Mouse (Mus musculus): Measurements from ENCODE around the gene Wdr43. TPM values are rescaled to one million over a fixed set of nuclear protein-coding genes. Genes with fewer than 3 reads are reported as not detected.

The Wdr43 gene
- polyA plus RNA-seq, 1 experiment from 2014 or later: 67.4 TPM

DNA sequence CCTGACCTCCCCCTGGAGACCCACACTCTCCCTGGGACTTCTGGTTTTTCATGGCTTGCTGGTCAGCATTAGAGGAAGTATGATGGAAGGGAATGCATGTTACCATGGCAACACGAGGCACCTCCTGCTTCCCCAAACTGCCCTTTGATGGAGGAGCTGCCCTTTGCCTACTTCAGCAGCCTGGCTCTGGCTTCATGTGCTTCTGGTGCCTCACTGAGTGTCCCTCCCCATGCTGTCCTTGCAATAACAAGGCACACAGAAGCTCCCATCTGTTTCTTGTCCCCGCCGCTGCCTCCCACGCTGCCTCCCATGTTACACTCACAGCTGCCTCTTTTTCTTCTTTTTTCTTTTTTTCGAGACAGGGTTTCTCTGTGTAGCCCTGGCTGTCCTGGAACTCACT lies 77.6 kb downstream of the Wdr43 start:
- H3K4me1 ChIP-seq: peaks cover 19% of the 10 kb centered on the region
- ATAC-seq (ENCODE audit: low FRiP score): no peak
- no peak overlapping the region for H3K4me2 ChIP-seq (replicated peaks)
- no peaks in the 10 kb centered on the region for H3K27me3 ChIP-seq
- no peak overlapping the region for H3K9ac ChIP-seq
- H3K36me3 ChIP-seq: no peaks in the 10 kb centered on the region
- no peak overlapping the region for H3K4me3 ChIP-seq
- 33% methylated on average over 5 of the region's 5 CpGs for WGBS
- H3K9me3 ChIP-seq (replicated peaks): no peaks in the 10 kb centered on the region
- H3K27ac ChIP-seq: no peak overlapping the region

DNA sequence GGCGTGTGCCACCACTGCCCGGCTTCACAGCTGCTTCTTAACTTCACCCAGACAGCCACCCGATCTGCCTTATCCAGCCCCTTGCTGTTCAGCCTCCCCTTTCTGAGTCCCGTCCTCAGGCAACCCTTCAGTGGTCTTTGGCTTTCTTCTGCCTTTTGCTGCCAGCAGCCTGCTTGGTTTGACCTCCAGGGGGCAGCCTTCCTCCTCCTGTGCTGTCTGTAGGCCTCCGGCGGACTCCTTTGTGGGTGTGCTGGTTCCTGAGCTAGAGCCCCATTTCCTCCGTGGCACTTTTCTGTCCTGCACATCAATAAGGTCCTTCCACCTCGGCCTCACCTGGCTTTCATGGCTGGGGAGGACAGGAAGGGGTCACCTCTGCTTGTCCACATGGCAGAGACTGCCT lies 78.1 kb downstream of the Wdr43 start:
- no peaks in the 10 kb centered on the region for H3K36me3 ChIP-seq
- no peaks in the 10 kb centered on the region for H3K27me3 ChIP-seq
- peaks cover 19% of the 10 kb centered on the region for H3K4me1 ChIP-seq
- no peak overlapping the region for H3K4me3 ChIP-seq
- ATAC-seq (ENCODE audit: low FRiP score): no peak
- no peak overlapping the region for H3K27ac ChIP-seq
- H3K9ac ChIP-seq: no peak overlapping the region
- WGBS: 49% methylated on average over 8 of the region's 8 CpGs
- no peaks in the 10 kb centered on the region for H3K9me3 ChIP-seq (replicated peaks)
- H3K4me2 ChIP-seq (replicated peaks): no peak overlapping the region

DNA sequence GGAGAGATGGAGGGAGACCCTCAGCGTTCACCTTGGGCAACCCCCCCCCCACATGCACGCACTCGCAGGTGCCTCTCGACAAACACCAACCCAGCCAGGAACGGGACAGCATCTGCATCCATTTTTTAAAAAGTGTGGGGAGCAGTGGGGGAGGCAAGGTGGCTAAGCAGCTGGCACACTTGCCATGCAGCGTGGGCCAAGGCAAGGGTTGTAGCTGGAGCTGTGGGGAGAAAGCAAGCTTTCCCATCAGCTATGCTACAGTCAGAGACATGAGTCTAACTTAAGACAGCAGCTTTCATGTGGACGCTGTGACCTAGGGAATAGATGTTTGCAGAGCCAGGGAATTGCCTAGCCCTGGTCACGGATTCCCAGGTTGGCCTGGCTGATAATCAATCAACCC lies 79.5 kb downstream of the Wdr43 start:
- no peak overlapping the region for H3K4me3 ChIP-seq
- no peaks in the 10 kb centered on the region for H3K9me3 ChIP-seq (replicated peaks)
- H3K4me2 ChIP-seq (replicated peaks): no peak overlapping the region
- WGBS: 84% methylated on average over 8 of the region's 8 CpGs
- H3K27me3 ChIP-seq: no peaks in the 10 kb centered on the region
- no peak overlapping the region for H3K9ac ChIP-seq
- ATAC-seq (ENCODE audit: low FRiP score): no peak
- H3K27ac ChIP-seq: no peak overlapping the region
- peaks cover 19% of the 10 kb centered on the region for H3K4me1 ChIP-seq
- no peaks in the 10 kb centered on the region for H3K36me3 ChIP-seq

DNA sequence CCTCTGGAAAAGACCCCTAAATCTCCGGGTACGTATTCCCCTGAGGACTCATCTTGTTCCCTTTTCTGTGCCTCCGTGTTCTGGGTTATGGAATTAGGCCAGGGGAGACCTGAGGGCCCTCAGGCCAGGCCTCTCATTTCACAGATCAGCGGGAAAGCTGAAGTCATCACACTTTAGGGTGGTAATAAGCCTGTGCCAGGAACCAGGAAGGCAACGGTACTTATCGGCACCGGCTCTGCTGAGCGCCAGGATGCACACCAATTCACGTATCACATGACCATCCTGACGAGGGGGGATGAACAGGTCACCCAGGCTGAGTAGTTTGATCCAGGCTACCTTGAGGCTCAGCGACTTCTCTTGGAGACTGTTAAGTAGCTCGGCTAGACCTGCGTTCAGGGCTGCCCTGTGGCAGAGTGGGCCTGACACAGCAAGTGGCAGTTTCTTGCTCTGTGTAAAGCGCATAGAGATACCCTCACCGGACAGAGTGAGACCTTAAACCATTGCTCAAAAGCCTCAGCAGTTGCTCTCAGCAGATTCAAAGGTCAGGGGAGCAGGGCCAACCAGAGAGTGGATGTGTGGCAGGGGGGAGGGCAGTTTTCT lies 80.1 kb downstream of the Wdr43 start:
- Histone ChIP-seq H3K9me3 (replicated peaks) (no peaks in the 10 kb centered on the region), H3K36me3 (no peaks in the 10 kb centered on the region), H3K27ac (no peak overlapping the region), H3K4me1 (peaks cover 19% of the 10 kb centered on the region), H3K9ac (no peak overlapping the region), H3K4me3 (no peak overlapping the region), H3K27me3 (no peaks in the 10 kb centered on the region), H3K4me2 (replicated peaks) (no peak overlapping the region)
- 81% methylated on average over 15 of the region's 15 CpGs for WGBS
- ATAC-seq (ENCODE audit: low FRiP score): no peak

DNA sequence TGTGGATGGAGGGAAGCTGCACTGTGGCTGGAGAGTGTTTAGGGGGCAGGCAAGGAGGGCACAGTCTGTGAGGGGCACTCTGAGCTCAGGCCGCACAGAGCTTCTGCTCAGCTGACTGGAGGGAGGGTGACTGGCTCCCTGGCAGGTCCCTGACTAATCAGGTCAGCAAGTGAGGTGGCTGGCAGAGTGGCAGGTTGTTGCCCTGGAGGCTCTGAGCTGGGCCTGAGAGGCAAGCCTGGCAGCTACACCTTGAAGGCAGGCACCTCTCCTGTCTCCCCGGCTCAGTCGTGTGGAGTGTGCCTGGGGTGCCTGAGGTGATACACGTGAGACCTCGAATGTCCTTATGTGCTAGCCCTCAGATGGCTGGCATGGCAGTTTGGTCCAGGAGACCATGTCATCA lies 80.7 kb downstream of the Wdr43 start:
- H3K4me1 ChIP-seq: peaks cover 18% of the 10 kb centered on the region
- no peak overlapping the region for H3K4me3 ChIP-seq
- WGBS: 82% methylated on average over 5 of the region's 5 CpGs
- no peak overlapping the region for H3K9ac ChIP-seq
- H3K27me3 ChIP-seq: no peaks in the 10 kb centered on the region
- no peak overlapping the region for H3K4me2 ChIP-seq (replicated peaks)
- H3K36me3 ChIP-seq: no peaks in the 10 kb centered on the region
- no peak for ATAC-seq (ENCODE audit: low FRiP score)
- H3K9me3 ChIP-seq (replicated peaks): no peaks in the 10 kb centered on the region
- H3K27ac ChIP-seq: no peak overlapping the region

DNA sequence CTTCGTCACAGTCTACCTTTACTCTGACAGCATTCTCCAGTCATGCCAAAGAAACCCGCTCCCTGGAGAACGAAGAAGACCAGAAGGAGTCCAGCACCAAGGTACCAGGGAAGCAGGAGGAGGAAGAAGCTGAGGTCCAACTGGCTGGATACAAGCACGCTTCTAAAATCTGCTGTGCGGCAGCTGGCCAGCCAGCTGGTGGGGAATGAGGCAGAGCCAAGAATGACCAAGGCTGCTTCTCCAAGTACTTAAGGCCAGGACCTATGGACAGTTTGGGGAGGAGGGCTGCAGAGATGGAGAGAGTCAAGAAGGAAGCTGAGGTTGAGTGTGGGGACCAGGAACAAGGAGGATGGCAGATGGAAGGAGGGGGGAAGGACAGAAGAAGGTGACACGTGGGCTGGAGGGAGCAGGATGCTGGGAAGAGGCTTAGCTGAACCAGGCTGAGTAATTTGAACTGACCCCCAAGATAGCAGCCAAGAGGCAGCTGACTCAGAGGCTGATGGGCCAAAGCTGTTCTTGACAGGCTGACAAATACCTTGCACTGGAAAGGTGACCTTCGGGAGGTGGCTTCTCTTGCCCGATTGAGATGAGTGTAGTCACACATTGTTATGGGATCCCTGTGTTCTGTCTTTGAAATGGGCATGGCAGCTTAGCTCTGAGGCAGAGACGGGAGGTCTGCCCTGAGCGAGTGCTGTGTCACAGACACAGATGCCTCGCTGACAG lies 82.4 kb downstream of the Wdr43 start:
- Histone ChIP-seq H3K27me3 (no peaks in the 10 kb centered on the region), H3K27ac (no peak overlapping the region), H3K4me2 (replicated peaks) (no peak overlapping the region), H3K9me3 (replicated peaks) (no peaks in the 10 kb centered on the region), H3K4me3 (no peak overlapping the region), H3K9ac (no peak overlapping the region), H3K4me1 (peaks cover 12% of the 10 kb centered on the region), H3K36me3 (no peaks in the 10 kb centered on the region)
- no peak for ATAC-seq (ENCODE audit: low FRiP score)
- 85% methylated on average over 11 of the region's 11 CpGs for WGBS

DNA sequence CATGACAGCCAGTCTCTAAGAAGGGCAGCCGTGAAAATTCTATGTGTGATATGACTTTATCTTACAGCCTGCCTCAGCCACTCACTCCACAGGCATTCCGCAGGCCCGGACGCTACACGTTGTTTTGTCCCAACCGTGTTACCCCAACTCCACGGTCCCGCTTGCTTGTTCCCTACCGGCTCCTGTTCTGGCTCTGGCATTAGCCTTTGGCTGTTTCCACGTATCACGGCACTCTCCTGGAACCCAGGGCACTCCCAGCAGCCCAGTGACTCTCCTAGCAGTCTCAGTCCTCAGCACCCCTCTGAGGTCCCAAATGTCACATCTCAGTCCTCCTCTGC lies 82.9 kb downstream of the Wdr43 start:
- Histone ChIP-seq H3K27me3 (no peaks in the 10 kb centered on the region), H3K4me1 (peaks cover 7% of the 10 kb centered on the region), H3K27ac (no peak overlapping the region), H3K36me3 (no peaks in the 10 kb centered on the region), H3K4me2 (replicated peaks) (no peak overlapping the region), H3K4me3 (no peak overlapping the region), H3K9ac (no peak overlapping the region), H3K9me3 (replicated peaks) (no peaks in the 10 kb centered on the region)
- WGBS: 93% methylated on average over 11 of the region's 11 CpGs
- ATAC-seq (ENCODE audit: low FRiP score): no peak

DNA sequence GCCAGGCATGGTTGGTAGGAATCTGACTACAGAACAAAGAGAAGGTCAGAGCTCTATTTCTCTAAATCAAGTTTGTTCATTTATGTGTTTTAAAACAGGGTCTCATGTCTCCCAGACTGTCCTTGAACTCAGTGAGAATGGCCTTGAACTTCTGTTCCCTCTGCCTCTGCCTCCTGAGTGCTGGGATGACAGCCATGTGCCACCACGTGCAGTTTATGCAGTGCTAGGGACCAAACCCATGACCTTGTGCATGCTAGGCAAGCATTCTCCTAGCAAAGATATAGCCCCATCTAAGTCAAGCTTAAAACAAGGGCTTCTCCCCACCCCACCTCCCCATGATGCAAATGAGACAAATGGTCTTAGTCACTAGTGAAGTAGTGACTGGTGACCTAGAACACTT lies 89.4 kb downstream of the Wdr43 start:
- H3K9me3 ChIP-seq (replicated peaks): peaks cover 10% of the 10 kb centered on the region; the same call in 1 of the 2 replicates
- no peaks in the 10 kb centered on the region for H3K27me3 ChIP-seq
- ATAC-seq (ENCODE audit: low FRiP score): no peak
- peaks cover 5% of the 10 kb centered on the region; the same call in 1 of the 2 replicates for H3K4me1 ChIP-seq
- H3K9ac ChIP-seq: no peak overlapping the region
- no peak overlapping the region for H3K4me3 ChIP-seq
- H3K27ac ChIP-seq: no peak overlapping the region
- 73% methylated on average over 1 of the region's 1 CpGs for WGBS
- H3K36me3 ChIP-seq: no peaks in the 10 kb centered on the region
- no peak overlapping the region for H3K4me2 ChIP-seq (replicated peaks)

DNA sequence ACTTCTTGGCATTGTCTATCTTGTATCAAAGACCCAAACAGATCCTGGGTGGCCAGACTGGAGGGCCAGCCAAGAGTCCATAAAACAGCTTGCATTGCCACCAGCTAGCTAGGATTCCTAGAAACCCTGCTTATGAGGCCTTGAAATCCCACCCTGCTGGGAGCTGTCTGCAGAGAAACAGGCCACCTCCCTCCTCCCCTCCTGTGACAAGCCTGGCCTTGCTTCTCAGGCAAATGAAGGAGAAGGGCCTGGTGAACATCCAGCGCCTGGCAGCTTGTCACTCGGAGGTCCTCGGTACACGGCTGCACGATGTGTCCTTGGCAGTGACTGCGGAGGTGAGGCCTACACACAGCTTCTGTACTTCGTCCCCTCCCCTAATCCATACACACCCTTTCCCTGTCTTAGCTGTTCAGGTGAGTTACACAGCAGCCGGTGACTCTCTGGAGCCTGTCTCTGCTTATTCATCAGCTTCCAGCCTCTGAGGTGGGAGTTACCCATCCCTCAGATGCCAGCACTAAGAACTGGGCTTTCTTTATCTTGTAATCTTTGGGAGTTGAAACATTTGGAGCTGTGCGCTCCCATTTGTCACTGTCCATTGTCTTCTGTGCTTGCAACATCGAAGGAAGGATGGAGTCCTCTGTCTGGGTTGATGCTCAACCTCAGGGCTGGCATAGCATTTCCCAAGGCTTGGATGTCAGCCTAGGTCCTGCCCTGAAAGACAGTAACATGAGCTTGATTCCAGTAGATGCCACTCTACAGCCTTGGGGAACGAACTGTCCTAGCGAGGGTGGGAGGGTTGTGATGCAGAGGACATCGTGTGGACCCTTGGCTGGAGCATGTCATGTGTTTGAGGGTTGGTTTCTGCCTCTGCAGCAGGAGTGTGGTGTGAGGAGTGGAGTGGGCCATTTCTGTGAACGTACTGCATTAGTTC lies 90.1 kb downstream of the Wdr43 start:
- Histone ChIP-seq H3K9ac (no peak overlapping the region), H3K27ac (no peak overlapping the region), H3K27me3 (no peaks in the 10 kb centered on the region), H3K4me2 (replicated peaks) (no peak overlapping the region), H3K4me3 (no peak overlapping the region), H3K4me1 (peaks cover 5% of the 10 kb centered on the region; the same call in 1 of the 2 replicates), H3K36me3 (no peaks in the 10 kb centered on the region), H3K9me3 (replicated peaks) (peaks cover 10% of the 10 kb centered on the region; the same call in 1 of the 2 replicates)
- 90% methylated on average over 14 of the region's 14 CpGs for WGBS
- no peak for ATAC-seq (ENCODE audit: low FRiP score)

DNA sequence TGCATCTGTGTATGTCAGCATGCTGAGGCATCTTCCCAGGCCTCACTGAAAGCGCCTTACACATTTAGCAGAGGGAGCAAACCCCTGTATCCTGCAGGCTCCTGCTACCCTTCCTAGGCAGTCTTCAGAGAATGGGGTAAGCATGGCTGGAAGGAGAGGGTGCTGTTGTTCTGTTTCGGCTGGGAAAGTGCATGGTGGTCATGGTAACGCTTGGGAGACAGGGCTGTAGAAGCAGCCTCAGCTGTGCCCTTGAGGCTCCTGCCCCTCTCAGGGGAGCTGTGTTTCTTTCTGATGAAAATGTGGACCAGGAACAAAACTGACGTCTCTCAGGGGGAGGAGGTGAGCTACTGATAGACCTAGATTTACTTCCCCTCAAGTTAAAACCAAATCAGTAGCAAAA lies 92.0 kb downstream of the Wdr43 start:
- H3K9me3 ChIP-seq (replicated peaks): peaks cover 10% of the 10 kb centered on the region; the same call in 1 of the 2 replicates
- WGBS: 37% methylated on average over 4 of the region's 4 CpGs
- ATAC-seq (ENCODE audit: low FRiP score): no peak
- H3K4me3 ChIP-seq: no peak overlapping the region
- no peak overlapping the region for H3K27ac ChIP-seq
- no peaks in the 10 kb centered on the region for H3K36me3 ChIP-seq
- H3K9ac ChIP-seq: no peak overlapping the region
- no peaks in the 10 kb centered on the region for H3K27me3 ChIP-seq
- no peak overlapping the region for H3K4me2 ChIP-seq (replicated peaks)
- H3K4me1 ChIP-seq: peaks cover 5% of the 10 kb centered on the region; the same call in 1 of the 2 replicates
